Mouse (Mus musculus): Measurements from ENCODE around the gene Snrpa1.

Snrpa1 gene

GRCm38 (mm10) chr7:66111211-66111610 lies 52.4 kb downstream of the Snrpa1 start:
- DNase-seq (ENCODE audit: inconsistent age in 2 of 2, low spot score in 1 of 2): no peak

- DNase-seq (ENCODE audit: inconsistent age in 2 of 2, low spot score in 1 of 2): no peak
Measured at GRCm38 (mm10) chr7:66113561-66113960, 54.8 kb downstream of the Snrpa1 start.

- no peak for DNase-seq (ENCODE audit: inconsistent age in 2 of 2, low spot score in 1 of 2)
Measured at GRCm38 (mm10) chr7:66115821-66116343, 57.1 kb downstream of the Snrpa1 start.

GRCm38 (mm10) chr7:66116906-66117482 lies 58.2 kb downstream of the Snrpa1 start:
- DNase-seq (ENCODE audit: inconsistent age in 2 of 2, low spot score in 1 of 2): no peak

- DNase-seq (ENCODE audit: inconsistent age in 2 of 2, low spot score in 1 of 2): no peak
Measured at GRCm38 (mm10) chr7:66118046-66118445, 59.2 kb downstream of the Snrpa1 start.

- DNase-seq (ENCODE audit: inconsistent age in 2 of 2, low spot score in 1 of 2): no peak
Measured at GRCm38 (mm10) chr7:66118796-66119195, 60.0 kb downstream of the Snrpa1 start.

- no peak for DNase-seq (ENCODE audit: inconsistent age in 2 of 2, low spot score in 1 of 2)
Measured at GRCm38 (mm10) chr7:66120139-66120538, 61.3 kb downstream of the Snrpa1 start.

- DNase-seq (ENCODE audit: inconsistent age in 2 of 2, low spot score in 1 of 2): no peak
Measured at GRCm38 (mm10) chr7:66120702-66121396, 62.0 kb downstream of the Snrpa1 start.

All from adrenal gland, adult (tissue).